Mouse (Mus musculus) stomach, postnatal 0 days (tissue): ENCODE data around the gene Evl.

Experiments used
- CTCF ChIP-seq: IDR thresholded peaks from 2 replicates; pipeline ENCODE4 v1.5.1; 2016; ENCODE audit warnings: antibody characterized with exemption, low read depth, mild to moderate bottlenecking, moderate library complexity
- EP300 ChIP-seq: optimal IDR thresholded peaks from 2 replicates; pipeline ENCODE3; 2016; ENCODE audit warnings: antibody characterized with exemption

DNA sequence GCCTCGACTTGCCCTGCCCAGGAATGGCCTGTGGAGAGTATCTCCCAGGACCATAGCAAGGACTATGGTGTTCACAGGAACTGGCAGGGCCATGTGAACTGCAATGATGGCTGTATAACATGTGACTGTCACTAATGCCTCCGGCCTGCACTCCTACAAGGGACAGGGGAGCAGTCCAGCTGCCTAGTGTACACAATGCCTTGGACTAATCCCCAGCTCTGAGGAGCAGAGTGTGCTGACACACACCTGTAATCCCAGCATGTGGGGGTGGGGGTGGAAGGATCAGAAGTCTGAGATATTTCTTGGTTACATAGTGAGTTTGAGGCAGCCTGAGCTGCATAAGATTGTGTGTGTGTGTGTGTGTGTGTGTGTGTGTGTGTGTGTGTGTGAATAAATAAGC, 139.1 kb downstream of the Evl start:
- no peak for TF ChIP-seq CTCF
- no peak for TF ChIP-seq EP300
